Mouse (Mus musculus) liver, postnatal 0 days (tissue): Measurements from ENCODE around the gene Glp2r. TPM values are rescaled to one million over a fixed set of nuclear protein-coding genes. Genes with fewer than 3 reads are reported as not detected.

ENCODE experiments used
- ATAC-seq: fragments of 200-750 bp; cut with Nextera tagmentation; 2 replicates; pipeline ENCODE4 v1.8.0; 2017; ENCODE audit warnings: mild to moderate bottlenecking, moderate library complexity
- DNase-seq: peaks from one replicate; pipeline ENCODE4 v3.0.0-alpha.2; 2016
- H3K27ac ChIP-seq: fragments of 300-500 bp; sonication (generic); 2 replicates; pipeline ENCODE4 v1.5.1; 2014; ENCODE audit warnings: antibody characterized with exemption, moderate library complexity, mild to moderate bottlenecking, low read depth
- H3K27me3 ChIP-seq: fragments of 300-500 bp; sonication (generic); 2 replicates; pipeline ENCODE4 v1.6.1; 2014; ENCODE audit warnings: low read length, control low read depth, mixed read lengths; ENCODE audit not compliant: insufficient read depth
- H3K36me3 ChIP-seq: fragments of 300-500 bp; sonication (generic); replicated peaks from 2 replicates; pipeline ENCODE4 v1.6.1; 2014; ENCODE audit warnings: mild to moderate bottlenecking, control low read depth, low read length, moderate library complexity, mixed read lengths; ENCODE audit not compliant: insufficient read depth
- H3K4me1 ChIP-seq: fragments of 300-500 bp; sonication (generic); 2 replicates; pipeline ENCODE4 v1.6.1; 2014; ENCODE audit warnings: antibody characterized with exemption, mild to moderate bottlenecking, control low read depth; ENCODE audit not compliant: insufficient read depth
- H3K4me2 ChIP-seq: fragments of 300-500 bp; sonication (generic); 2 replicates; pipeline ENCODE4 v1.6.1; 2014; ENCODE audit warnings: low read depth, mild to moderate bottlenecking, low read length, moderate library complexity, mixed read lengths
- H3K4me3 ChIP-seq: fragments of 300-500 bp; sonication (generic); 2 replicates; pipeline ENCODE4 v1.5.1; 2014; ENCODE audit warnings: low read depth, low read length
- H3K9ac ChIP-seq: fragments of 300-500 bp; sonication (generic); replicated peaks from 2 replicates; pipeline ENCODE4 v1.6.1; 2014; ENCODE audit warnings: mild to moderate bottlenecking, moderate library complexity
- H3K9me3 ChIP-seq: fragments of 300-500 bp; sonication (generic); 2 replicates; pipeline ENCODE4 v1.6.1; 2016; ENCODE audit warnings: mild to moderate bottlenecking, control low read depth, low read length, mixed read lengths
- CTCF ChIP-seq: sonication (generic); IDR thresholded peaks from 2 replicates; pipeline ENCODE4 v1.5.1; 2016; ENCODE audit warnings: antibody characterized with exemption, low read depth
- EP300 ChIP-seq: IDR thresholded peaks from 2 replicates; pipeline ENCODE4 v1.6.1; 2016; ENCODE audit warnings: antibody characterized with exemption, low read depth, mild to moderate bottlenecking
- WGBS: fragments of 180-500 bp; shearing (Covaris S2); extraction: QIAGEN DNeasy Blood & Tissue Kit; methylation state at CpG from one replicate; pipeline ENCODE4 v1.1.7; 2014; ENCODE audit not compliant: insufficient replicate concordance; 5-methylcytosine and 5-hydroxymethylcytosine counted together
- polyA plus RNA-seq: library from polyadenylated mRNA; unstranded; fragments of >200 nt; fragmentation: Nextera tagmentation; extraction: Ambion mirVana; gene quantifications from 2 replicates; pipeline ENCODE4 v1.2.1, GENCODE M21; 2015

Gene Glp2r
- polyA plus RNA-seq, 1 experiment from 2014 or later = 0.02 TPM

- Histone ChIP-seq H3K36me3 (no peaks in the 10 kb centered on the region), H3K9ac (no peak overlapping the region), H3K27me3 (no peaks in the 10 kb centered on the region), H3K4me1 (no peaks in the 10 kb centered on the region), H3K4me3 (no peak overlapping the region), H3K27ac (no peak overlapping the region), H3K9me3 (no peaks in the 10 kb centered on the region), H3K4me2 (no peak overlapping the region)
- 29% methylated on average over 5 of the region's 5 CpGs for WGBS
- TF ChIP-seq CTCF = peak; percentile 93
- TF ChIP-seq EP300 = no peak
- ATAC-seq (peak; percentile 44; the same call in 1 of the 2 replicates), DNase-seq (peak; percentile 80)
Observed at GRCm38 (mm10) chr11:67647745-67648144, 123.2 kb downstream of the Glp2r start.

- ATAC-seq (no peak), DNase-seq (no peak)
- H3K9ac ChIP-seq = no peak overlapping the region
- H3K27me3 ChIP-seq = no peaks in the 10 kb centered on the region
- H3K9me3 ChIP-seq = no peaks in the 10 kb centered on the region
- no peaks in the 10 kb centered on the region for H3K4me1 ChIP-seq
- TF ChIP-seq EP300 = no peak
- no peak for TF ChIP-seq CTCF
- no peak overlapping the region for H3K4me3 ChIP-seq
- no peak overlapping the region for H3K4me2 ChIP-seq
- H3K36me3 ChIP-seq = no peaks in the 10 kb centered on the region
- no peak overlapping the region for H3K27ac ChIP-seq
- WGBS = 69% methylated on average over 6 of the region's 6 CpGs
Observed at GRCm38 (mm10) chr11:67644632-67645149, 126.3 kb downstream of the Glp2r start.

DNA sequence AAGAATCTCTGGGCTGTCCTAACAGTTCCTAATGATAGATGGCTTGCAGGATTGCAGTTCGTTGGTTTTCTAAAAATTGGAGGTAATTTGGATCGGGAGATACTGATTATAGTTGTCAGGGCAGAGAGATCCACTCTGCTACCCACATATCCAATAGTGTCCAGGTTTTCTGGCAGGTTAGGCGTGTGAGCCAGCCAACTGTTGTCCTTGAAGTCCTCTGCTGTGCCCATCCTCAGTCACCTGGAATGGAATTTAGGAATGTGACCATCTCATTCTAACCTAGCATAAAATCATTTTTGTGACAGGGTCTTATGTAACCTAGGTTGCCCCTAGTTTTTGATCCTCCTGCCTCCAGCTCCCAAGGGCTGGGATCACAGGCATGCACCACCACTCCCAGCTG, 127.5 kb downstream of the Glp2r start:
- no peak overlapping the region for H3K9ac ChIP-seq
- no peak overlapping the region for H3K4me3 ChIP-seq
- H3K9me3 ChIP-seq = no peaks in the 10 kb centered on the region
- ATAC-seq = no peak
- no peaks in the 10 kb centered on the region for H3K27me3 ChIP-seq
- DNase-seq = no peak
- no peaks in the 10 kb centered on the region for H3K4me1 ChIP-seq
- no peak overlapping the region for H3K4me2 ChIP-seq
- WGBS = 79% methylated on average over 3 of the region's 3 CpGs
- no peaks in the 10 kb centered on the region for H3K36me3 ChIP-seq
- TF ChIP-seq CTCF (no peak), EP300 (no peak)
- H3K27ac ChIP-seq = no peak overlapping the region

- Histone ChIP-seq H3K27ac (no peak overlapping the region), H3K4me3 (no peak overlapping the region), H3K4me2 (no peak overlapping the region), H3K36me3 (no peaks in the 10 kb centered on the region), H3K9me3 (no peaks in the 10 kb centered on the region), H3K9ac (no peak overlapping the region), H3K27me3 (no peaks in the 10 kb centered on the region), H3K4me1 (no peaks in the 10 kb centered on the region)
- 79% methylated on average over 5 of the region's 5 CpGs for WGBS
- no peak for DNase-seq
- no peak for ATAC-seq
- TF ChIP-seq EP300 (no peak), CTCF (no peak)
Observed at GRCm38 (mm10) chr11:67642835-67643234, 128.1 kb downstream of the Glp2r start.

DNA sequence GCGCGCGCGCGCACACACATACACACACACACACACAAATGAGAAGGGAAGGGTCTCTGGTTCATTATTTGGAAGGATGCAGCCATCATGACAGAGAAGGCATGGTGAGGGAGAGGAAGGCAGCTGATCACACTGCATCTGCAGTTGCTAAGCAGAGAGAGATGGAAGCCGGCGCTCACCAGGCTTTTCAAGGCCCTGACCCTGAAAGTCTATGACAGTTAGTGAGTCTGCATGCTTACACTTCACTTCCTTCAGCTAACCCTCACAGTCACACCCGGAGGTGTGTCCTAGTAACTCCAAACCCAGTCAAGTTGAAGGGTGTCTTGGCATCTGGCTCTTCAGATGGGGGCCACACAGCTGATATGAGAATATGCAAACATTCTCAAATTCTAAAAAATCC, 128.5 kb downstream of the Glp2r start:
- TF ChIP-seq CTCF (no peak), EP300 (no peak)
- no peaks in the 10 kb centered on the region for H3K27me3 ChIP-seq
- DNase-seq (no peak), ATAC-seq (no peak)
- H3K9ac ChIP-seq = no peak overlapping the region
- no peak overlapping the region for H3K27ac ChIP-seq
- H3K4me1 ChIP-seq = no peaks in the 10 kb centered on the region
- no peak overlapping the region for H3K4me2 ChIP-seq
- no peaks in the 10 kb centered on the region for H3K36me3 ChIP-seq
- H3K9me3 ChIP-seq = no peaks in the 10 kb centered on the region
- no peak overlapping the region for H3K4me3 ChIP-seq
- 84% methylated on average over 8 of the region's 8 CpGs for WGBS

DNA sequence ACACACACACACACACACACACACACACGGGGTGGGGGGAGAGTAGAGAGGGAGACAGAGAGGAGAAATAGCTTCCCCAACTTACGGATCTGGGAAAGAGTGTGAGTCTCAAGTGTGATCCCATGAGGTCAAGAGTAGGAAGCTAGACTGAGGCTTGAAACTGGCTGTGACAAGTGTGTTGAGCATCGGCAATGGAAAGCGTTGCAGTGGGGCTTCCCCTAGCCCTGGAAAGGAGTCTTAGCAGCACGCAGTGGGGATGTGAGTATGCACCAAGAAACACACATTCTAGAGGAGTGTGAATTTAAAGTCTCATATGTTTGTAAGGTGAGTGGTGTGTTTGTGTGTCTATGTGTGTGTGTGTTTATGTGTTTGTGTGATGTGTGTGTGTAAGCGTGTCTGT, 130.7 kb downstream of the Glp2r start:
- Histone ChIP-seq H3K36me3 (no peaks in the 10 kb centered on the region), H3K9me3 (no peaks in the 10 kb centered on the region), H3K4me1 (peaks cover 9% of the 10 kb centered on the region; the same call in 1 of the 2 replicates), H3K27me3 (no peaks in the 10 kb centered on the region), H3K4me3 (no peak overlapping the region), H3K4me2 (no peak overlapping the region), H3K27ac (no peak overlapping the region), H3K9ac (no peak overlapping the region)
- WGBS = 81% methylated on average over 6 of the region's 6 CpGs
- no peak for TF ChIP-seq CTCF
- TF ChIP-seq EP300 = no peak
- DNase-seq (no peak), ATAC-seq (no peak)

DNA sequence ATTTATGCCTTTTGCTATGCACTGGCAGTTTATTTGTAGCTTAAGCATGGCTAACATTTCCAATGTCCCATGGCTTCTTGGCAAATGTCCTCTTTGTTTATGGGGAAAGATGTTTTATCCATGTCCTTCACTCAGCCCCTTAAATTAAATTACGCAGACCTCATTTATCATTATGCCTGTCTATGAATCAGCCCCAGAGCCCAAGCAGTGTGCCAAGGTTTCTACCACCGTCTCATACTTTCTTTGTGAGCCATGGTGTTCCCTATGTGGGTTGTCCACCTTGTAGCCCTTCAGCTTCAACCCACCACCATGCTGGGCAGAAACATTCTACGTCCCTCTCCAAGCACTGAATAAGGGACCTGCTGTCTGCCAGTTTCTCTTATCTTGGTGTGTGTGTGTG, 132.6 kb downstream of the Glp2r start:
- 78% methylated on average over 3 of the region's 3 CpGs for WGBS
- Histone ChIP-seq H3K4me3 (no peak overlapping the region), H3K9me3 (no peaks in the 10 kb centered on the region), H3K4me2 (no peak overlapping the region), H3K36me3 (no peaks in the 10 kb centered on the region), H3K27ac (no peak overlapping the region), H3K4me1 (peaks cover 9% of the 10 kb centered on the region; the same call in 1 of the 2 replicates), H3K9ac (no peak overlapping the region), H3K27me3 (no peaks in the 10 kb centered on the region)
- TF ChIP-seq EP300 = no peak
- TF ChIP-seq CTCF = no peak
- ATAC-seq = no peak
- no peak for DNase-seq
